Mouse (Mus musculus): Measurements from ENCODE around the gene Peli1. TPM values are rescaled to one million over a fixed set of nuclear protein-coding genes. Genes with fewer than 3 reads are reported as not detected.
"Not testable (repeated sequence)": the region's sequence is repeated elsewhere in the genome, so short reads cannot be mapped to it uniquely, and the experiment has no call there.

The Peli1 gene
- polyA plus RNA-seq, 1 experiment from 2014 or later, result 9.8 TPM

- ATAC-seq (no peak), DNase-seq (no peak)
- Histone ChIP-seq H3K27ac (ENCODE audit: low read depth) (no peak overlapping the region), H3K4me3 (ENCODE audit: low read depth, low read length) (no peak overlapping the region), H3K27me3 (ENCODE audit: insufficient read depth, low read length) (no peaks in the 10 kb centered on the region), H3K4me2 (ENCODE audit: low read depth, low read length) (no peak overlapping the region), H3K36me3 (replicated peaks; ENCODE audit: insufficient read depth, low read length) (no peaks in the 10 kb centered on the region), H3K4me1 (ENCODE audit: insufficient read depth) (0 out of 2 replicates have a peak, but pooled peaks cover 2% of the 10 kb centered on the region), H3K9ac (replicated peaks) (no peak overlapping the region), H3K9me3 (ENCODE audit: low read length) (peaks cover under 1% of the 10 kb centered on the region; the same call in 1 of the 2 replicates)
- no peak for TF ChIP-seq CTCF (IDR thresholded peaks at IDR 0.05; ENCODE audit: low read depth)
- TF ChIP-seq EP300 (IDR thresholded peaks at IDR 0.05; ENCODE audit: low read depth), result no peak
- WGBS (ENCODE audit: insufficient replicate concordance), result 18% methylated on average over 5 of the region's 5 CpGs
Observed at GRCm38 (mm10) chr11:21163673-21164072, 72.6 kb downstream of the Peli1 start.

GRCm38 (mm10) chr11:21164312-21164993, 73.4 kb downstream of the Peli1 start:
- H3K27me3 ChIP-seq (ENCODE audit: insufficient read depth, low read length), result no peaks in the 10 kb centered on the region
- WGBS (ENCODE audit: insufficient replicate concordance), result 58% methylated on average over 8 of the region's 8 CpGs
- H3K36me3 ChIP-seq (replicated peaks; ENCODE audit: insufficient read depth, low read length), result no peaks in the 10 kb centered on the region
- no peak overlapping the region for H3K27ac ChIP-seq (ENCODE audit: low read depth)
- no peak overlapping the region for H3K4me3 ChIP-seq (ENCODE audit: low read depth, low read length)
- no peak overlapping the region for H3K9ac ChIP-seq (replicated peaks)
- no peak overlapping the region for H3K4me2 ChIP-seq (ENCODE audit: low read depth, low read length)
- ATAC-seq (no peak), DNase-seq (no peak)
- H3K4me1 ChIP-seq (ENCODE audit: insufficient read depth), result 0 out of 2 replicates have a peak, but pooled peaks cover 2% of the 10 kb centered on the region
- H3K9me3 ChIP-seq (ENCODE audit: low read length), result peaks cover 8% of the 10 kb centered on the region
- TF ChIP-seq EP300 (IDR thresholded peaks at IDR 0.05; ENCODE audit: low read depth) (no peak), CTCF (IDR thresholded peaks at IDR 0.05; ENCODE audit: low read depth) (no peak)

GRCm38 (mm10) chr11:21164994-21165560, 74.0 kb downstream of the Peli1 start:
- Histone ChIP-seq H3K9ac (replicated peaks) (no peak overlapping the region), H3K36me3 (replicated peaks; ENCODE audit: insufficient read depth, low read length) (no peaks in the 10 kb centered on the region), H3K9me3 (ENCODE audit: low read length) (peaks cover 13% of the 10 kb centered on the region), H3K4me2 (ENCODE audit: low read depth, low read length) (no peak overlapping the region), H3K4me3 (ENCODE audit: low read depth, low read length) (no peak overlapping the region), H3K27me3 (ENCODE audit: insufficient read depth, low read length) (no peaks in the 10 kb centered on the region), H3K27ac (ENCODE audit: low read depth) (no peak overlapping the region), H3K4me1 (ENCODE audit: insufficient read depth) (0 out of 2 replicates have a peak, but pooled peaks cover 2% of the 10 kb centered on the region)
- no peak for TF ChIP-seq CTCF (IDR thresholded peaks at IDR 0.05; ENCODE audit: low read depth)
- 70% methylated on average over 4 of the region's 4 CpGs for WGBS (ENCODE audit: insufficient replicate concordance)
- DNase-seq (no peak), ATAC-seq (no peak)

- ATAC-seq (no peak), DNase-seq (no peak)
- Histone ChIP-seq H3K27ac (ENCODE audit: low read depth) (no peak overlapping the region), H3K4me1 (ENCODE audit: insufficient read depth) (0 out of 2 replicates have a peak, but pooled peaks cover 2% of the 10 kb centered on the region), H3K4me2 (ENCODE audit: low read depth, low read length) (no peak overlapping the region), H3K4me3 (ENCODE audit: low read depth, low read length) (no peak overlapping the region), H3K27me3 (ENCODE audit: insufficient read depth, low read length) (no peaks in the 10 kb centered on the region), H3K36me3 (replicated peaks; ENCODE audit: insufficient read depth, low read length) (no peaks in the 10 kb centered on the region), H3K9ac (replicated peaks) (no peak overlapping the region), H3K9me3 (ENCODE audit: low read length) (peaks cover 13% of the 10 kb centered on the region)
- peak; percentile 23; the same call in 1 of the 2 replicates for TF ChIP-seq EP300 (IDR thresholded peaks at IDR 0.05; ENCODE audit: low read depth)
- TF ChIP-seq CTCF (IDR thresholded peaks at IDR 0.05; ENCODE audit: low read depth), result no peak
- 74% methylated on average over 2 of the region's 2 CpGs for WGBS (ENCODE audit: insufficient replicate concordance)
Observed at GRCm38 (mm10) chr11:21166495-21167096, 75.5 kb downstream of the Peli1 start.

- no peak for TF ChIP-seq EP300 (IDR thresholded peaks at IDR 0.05; ENCODE audit: low read depth)
- no peak for TF ChIP-seq CTCF (IDR thresholded peaks at IDR 0.05; ENCODE audit: low read depth)
- Histone ChIP-seq H3K27me3 (ENCODE audit: insufficient read depth, low read length) (no peaks in the 10 kb centered on the region), H3K36me3 (replicated peaks; ENCODE audit: insufficient read depth, low read length) (no peaks in the 10 kb centered on the region), H3K9me3 (ENCODE audit: low read length) (peaks cover 13% of the 10 kb centered on the region), H3K4me2 (ENCODE audit: low read depth, low read length) (no peak overlapping the region), H3K9ac (replicated peaks) (no peak overlapping the region), H3K27ac (ENCODE audit: low read depth) (no peak overlapping the region), H3K4me1 (ENCODE audit: insufficient read depth) (0 out of 2 replicates have a peak, but pooled peaks cover 2% of the 10 kb centered on the region), H3K4me3 (ENCODE audit: low read depth, low read length) (no peak overlapping the region)
- DNase-seq, result no peak
- WGBS (ENCODE audit: insufficient replicate concordance), result 81% methylated on average over 6 of the region's 6 CpGs
- no peak for ATAC-seq
Observed at GRCm38 (mm10) chr11:21168828-21169607, 77.9 kb downstream of the Peli1 start.

- not testable (repeated sequence) for H3K4me1 ChIP-seq (ENCODE audit: insufficient read depth); H3K36me3 ChIP-seq (replicated peaks; ENCODE audit: insufficient read depth, low read length); H3K4me2 ChIP-seq (ENCODE audit: low read depth, low read length); H3K4me3 ChIP-seq (ENCODE audit: low read depth, low read length); H3K9ac ChIP-seq (replicated peaks); DNase-seq; H3K27ac ChIP-seq (ENCODE audit: low read depth); H3K27me3 ChIP-seq (ENCODE audit: insufficient read depth, low read length); ATAC-seq
- 89% methylated on average over 1 of the region's 1 CpGs for WGBS (ENCODE audit: insufficient replicate concordance)
- H3K9me3 ChIP-seq (ENCODE audit: low read length), result peaks cover 13% of the 10 kb centered on the region
Observed at GRCm38 (mm10) chr11:21169608-21169860, 78.4 kb downstream of the Peli1 start.
